Mouse (Mus musculus) neutrophil, adult 5-6 weeks (primary cell): ENCODE results near the gene Acta2. TPM values are rescaled to one million over a fixed set of nuclear protein-coding genes. Genes with fewer than 3 reads are reported as not detected.
A peak's percentile ranks its signal among the peaks of the same experiment; 100 is the strongest.

Source experiments
- ATAC-seq: fragments of 151-379, 151-347 bp; 2 replicates; pipeline ENCODE4 v1.8.0; 2017; ENCODE audit warnings: mild to moderate bottlenecking, moderate TSS enrichment; ENCODE audit not compliant: insufficient number of reproducible peaks, poor library complexity, low FRiP score, severe bottlenecking; ENCODE audit errors: extremely low read depth
- total RNA-seq: library from RNA; stranded (forward); fragments of 200-1000 nt; gene quantifications from 2 replicates; pipeline ENCODE4 v1.2.3, GENCODE M21; 2017

The Acta2 gene
- total RNA-seq, 1 experiment from 2014 or later: 17.7 TPM

GRCm38 (mm10) chr19:34198901-34199300, 56.5 kb downstream of the Acta2 start:
- no peak for ATAC-seq

GRCm38 (mm10) chr19:34198066-34198465, 57.3 kb downstream of the Acta2 start:
- no peak for ATAC-seq

- ATAC-seq: no peak
These were observed 60.4 kb downstream of the Acta2 start for GRCm38 (mm10) chr19:34195031-34195430.

GRCm38 (mm10) chr19:34194132-34194745, 61.2 kb downstream of the Acta2 start:
- ATAC-seq: no peak

- ATAC-seq: no peak
These were observed 61.7 kb downstream of the Acta2 start for GRCm38 (mm10) chr19:34193683-34194082.

- no peak for ATAC-seq
These were observed 62.2 kb downstream of the Acta2 start for GRCm38 (mm10) chr19:34193149-34193548.

- ATAC-seq: peak; percentile 90
These were observed 63.1 kb downstream of the Acta2 start, which contains the start of gene Stambpl1 for GRCm38 (mm10) chr19:34192008-34192963. Gene Stambpl1 (plus strand): TSS chr19:34192229.

GRCm38 (mm10) chr19:34191645-34192007, 63.8 kb downstream of the Acta2 start:
- no peak for ATAC-seq

Other genes starting within 250 kb of the Acta2 start
- gene Lipk, start 247.3 kb downstream of the Acta2 start, total RNA-seq: not detected in 2 replicates
- 0.74 TPM in 1 of 2 replicates, not detected in the other for gene Lipn, start 188.2 kb downstream of the Acta2 start, total RNA-seq
- 0.37 TPM in 1 of 2 replicates, not detected in the other for gene Lipm, start 154.7 kb downstream of the Acta2 start, total RNA-seq
- gene Ankrd22, start 89.5 kb downstream of the Acta2 start, total RNA-seq: 9.3 and 10.5 TPM in 2 replicates
- gene Stambpl1, start 63.4 kb downstream of the Acta2 start, total RNA-seq: 35.0 and 39.2 TPM in 2 replicates
- gene Fas, start 35.1 kb upstream of the Acta2 start, total RNA-seq: 63.4 and 64.6 TPM in 2 replicates
- gene Ch25h, start 219.6 kb upstream of the Acta2 start, total RNA-seq: not detected in 2 replicates